Mouse (Mus musculus): Measurements from ENCODE around the gene Slc6a12.

Gene Slc6a12

GRCm38 (mm10) chr6:121341650-121342049 is 1.2 kb upstream of the Slc6a12 start:
- in situ Hi-C loops (cut with MboI, MseI) = loop anchor here (5.0 kb wide), 1 partner anchor 74 kb away; no protein-coding TSS in a partner anchor

GRCm38 (mm10) chr6:121343771-121344123 is 871 bp downstream of the Slc6a12 start:
- in situ Hi-C loops (cut with MboI, MseI) = loop anchor here (5.0 kb wide), 1 partner anchor 76 kb away; no protein-coding TSS in a partner anchor

- in situ Hi-C loops (cut with MboI, MseI) = loop anchor here (5.0 kb wide), 1 partner anchor 77 kb away; no protein-coding TSS in a partner anchor
Measured at GRCm38 (mm10) chr6:121344329-121344728, 1.5 kb downstream of the Slc6a12 start.

- in situ Hi-C loops (cut with MboI, MseI) = no loop called here
Measured at GRCm38 (mm10) chr6:121346428-121346827, 3.6 kb downstream of the Slc6a12 start.

GRCm38 (mm10) chr6:121352276-121352675 is 9.4 kb downstream of the Slc6a12 start:
- in situ Hi-C loops (cut with MboI, MseI) = no loop called here

- in situ Hi-C loops (cut with MboI, MseI) = no loop called here
Measured at GRCm38 (mm10) chr6:121356041-121356440, 13.2 kb downstream of the Slc6a12 start.

- in situ Hi-C loops (cut with MboI, MseI) = no loop called here
Measured at GRCm38 (mm10) chr6:121357232-121357631, 14.4 kb downstream of the Slc6a12 start.

GRCm38 (mm10) chr6:121363061-121363460 is 20.2 kb downstream of the Slc6a12 start:
- in situ Hi-C loops (cut with MboI, MseI) = loop anchor here (10.0 kb wide), 1 partner anchor 408 kb away; no protein-coding TSS in a partner anchor

- in situ Hi-C loops (cut with MboI, MseI) = loop anchor here (10.0 kb wide), 1 partner anchor 409 kb away; no protein-coding TSS in a partner anchor
Measured at GRCm38 (mm10) chr6:121363956-121364355, 21.1 kb downstream of the Slc6a12 start.

- in situ Hi-C loops (cut with MboI, MseI) = loop anchor here (10.0 kb wide), 1 partner anchor 412 kb away; no protein-coding TSS in a partner anchor
Measured at GRCm38 (mm10) chr6:121366537-121366936, 23.7 kb downstream of the Slc6a12 start.

GRCm38 (mm10) chr6:121367099-121367498 is 24.2 kb downstream of the Slc6a12 start:
- in situ Hi-C loops (cut with MboI, MseI) = loop anchor here (10.0 kb wide), 1 partner anchor 412 kb away; no protein-coding TSS in a partner anchor

GRCm38 (mm10) chr6:121371197-121371980 is 28.5 kb downstream of the Slc6a12 start:
- in situ Hi-C loops (cut with MboI, MseI) = no loop called here

- in situ Hi-C loops (cut with MboI, MseI) = no loop called here
Measured at GRCm38 (mm10) chr6:121376159-121376558, 33.3 kb downstream of the Slc6a12 start.

GRCm38 (mm10) chr6:121378256-121378655 is 35.4 kb downstream of the Slc6a12 start:
- in situ Hi-C loops (cut with MboI, MseI) = no loop called here

GRCm38 (mm10) chr6:121380576-121380975 is 37.7 kb downstream of the Slc6a12 start:
- in situ Hi-C loops (cut with MboI, MseI) = loop anchor here (5.0 kb wide), 1 partner anchor 103 kb away; no protein-coding TSS in a partner anchor

- in situ Hi-C loops (cut with MboI, MseI) = loop anchor here (5.0 kb wide), 1 partner anchor 105 kb away; no protein-coding TSS in a partner anchor
Measured at GRCm38 (mm10) chr6:121382071-121382470, 39.2 kb downstream of the Slc6a12 start.

- in situ Hi-C loops (cut with MboI, MseI) = no loop called here
Measured at GRCm38 (mm10) chr6:121385397-121385796, 42.5 kb downstream of the Slc6a12 start.

- in situ Hi-C loops (cut with MboI, MseI) = no loop called here
Measured at GRCm38 (mm10) chr6:121392610-121393252, 49.9 kb downstream of the Slc6a12 start.

GRCm38 (mm10) chr6:121401140-121401539 is 58.3 kb downstream of the Slc6a12 start:
- in situ Hi-C loops (cut with MboI, MseI) = no loop called here

- in situ Hi-C loops (cut with MboI, MseI) = no loop called here
Measured at GRCm38 (mm10) chr6:121401826-121402660, 59.2 kb downstream of the Slc6a12 start.

- in situ Hi-C loops (cut with MboI, MseI) = no loop called here
Measured at GRCm38 (mm10) chr6:121402661-121403244, 59.9 kb downstream of the Slc6a12 start.

Data from regulatory T cell (primary cell).